Mouse (Mus musculus): ENCODE measurements at regions not wholly inside any gene's neighbourhood (a gene's known extent, or its start where the extent isn't known, plus 50 kb on each side); places are given as distances from the start of the nearest gene placed in this dataset.

- H3K9ac ChIP-seq (ENCODE audit: control insufficient read depth, low read depth, low read length, poor library complexity, severe bottlenecking): no peak overlapping the region
- no peak overlapping the region for H3K27ac ChIP-seq (ENCODE audit: control insufficient read depth, low read depth, low read length)
- H3K4me1 ChIP-seq (ENCODE audit: control insufficient read depth in 1 of 2, insufficient read depth in 2 of 2, low read length in 2 of 2): no peaks in the 10 kb centered on the region
- H3K79me2 ChIP-seq (ENCODE audit: control insufficient read depth, insufficient read depth, low read length, poor library complexity): no peaks in the 10 kb centered on the region
- DNase-seq (ENCODE audit: low read depth, low spot score): no peak
- H3K36me3 ChIP-seq (ENCODE audit: control insufficient read depth in 1 of 2, insufficient read depth in 2 of 2, low read length in 2 of 2): no peaks in the 10 kb centered on the region
- H3K27me3 ChIP-seq (ENCODE audit: control insufficient read depth in 1 of 2, insufficient read depth in 2 of 2, low read length in 2 of 2): no peaks in the 10 kb centered on the region
- TF ChIP-seq TBP (IDR thresholded peaks at IDR 0.05; ENCODE audit: low read depth, low read length): no peak
- TF ChIP-seq POLR2AphosphoS5 (IDR thresholded peaks at IDR 0.05; ENCODE audit: borderline replicate concordance, low read depth, low read length): no peak
- TF ChIP-seq TCF12 (IDR thresholded peaks at IDR 0.05; ENCODE audit: low read depth, low read length): no peak
- no peak for TF ChIP-seq MAX (IDR thresholded peaks at IDR 0.05; ENCODE audit: low read length)
- TF ChIP-seq JUND (IDR thresholded peaks at IDR 0.05; ENCODE audit: low read depth, low read length): no peak
- TF ChIP-seq TAL1 (IDR thresholded peaks at IDR 0.05; ENCODE audit: low read length): no peak
- TF ChIP-seq MYB (IDR thresholded peaks at IDR 0.05; ENCODE audit: low read depth, low read length): no peak
- TF ChIP-seq E2F4 (IDR thresholded peaks at IDR 0.05; ENCODE audit: borderline replicate concordance, low read depth, low read length): no peak
- no peak for TF ChIP-seq RCOR1 (IDR thresholded peaks at IDR 0.05; ENCODE audit: low read depth, low read length)
- no peak for TF ChIP-seq POLR2AphosphoS2 (IDR thresholded peaks at IDR 0.05; ENCODE audit: low read length)
- TF ChIP-seq CTCF (IDR thresholded peaks at IDR 0.05 in 2 of 3, conservative IDR thresholded peaks at IDR 0.05 in 1 of 3; ENCODE audit: control insufficient read depth in 1 of 3, insufficient read depth in 1 of 3, low read depth in 2 of 3, low read length in 3 of 3, poor library complexity in 1 of 3, severe bottlenecking in 1 of 3): no peak
- no peak for TF ChIP-seq MXI1 (IDR thresholded peaks at IDR 0.05; ENCODE audit: low read depth, low read length)
- TF ChIP-seq ZKSCAN1 (IDR thresholded peaks at IDR 0.05; ENCODE audit: low read depth, low read length): no peak
- TF ChIP-seq CHD2 (IDR thresholded peaks at IDR 0.05; ENCODE audit: low read length): no peak
- no peak for TF ChIP-seq EP300 (IDR thresholded peaks at IDR 0.05; ENCODE audit: low read depth in 1 of 2, low read length in 2 of 2)
- no peak for TF ChIP-seq BHLHE40 (IDR thresholded peaks at IDR 0.05; ENCODE audit: borderline replicate concordance, low read depth, low read length)
- TF ChIP-seq RAD21 (IDR thresholded peaks at IDR 0.05; ENCODE audit: low read depth, low read length): no peak
- no peak overlapping the region for H3K4me3 ChIP-seq (ENCODE audit: control insufficient read depth in 1 of 2, insufficient read depth in 1 of 2, low read depth in 2 of 2, low read length in 2 of 2)
- H3K9me3 ChIP-seq (replicated peaks; ENCODE audit: insufficient read depth, low read length): no peaks in the 10 kb centered on the region
Measured at GRCm38 (mm10) chr10:126479743-126480142, 421.4 kb downstream of the Atp23 start.

GRCm38 (mm10) chr10:126473050-126473719 lies 428.0 kb downstream of the Atp23 start:
- Histone ChIP-seq H3K9ac (ENCODE audit: control insufficient read depth, low read depth, low read length, poor library complexity, severe bottlenecking) (no peak overlapping the region), H3K4me1 (ENCODE audit: control insufficient read depth in 1 of 2, insufficient read depth in 2 of 2, low read length in 2 of 2) (no peaks in the 10 kb centered on the region), H3K36me3 (ENCODE audit: control insufficient read depth in 1 of 2, insufficient read depth in 2 of 2, low read length in 2 of 2) (no peaks in the 10 kb centered on the region), H3K79me2 (ENCODE audit: control insufficient read depth, insufficient read depth, low read length, poor library complexity) (no peaks in the 10 kb centered on the region), H3K27ac (ENCODE audit: control insufficient read depth, low read depth, low read length) (no peak overlapping the region), H3K9me3 (replicated peaks; ENCODE audit: insufficient read depth, low read length) (no peaks in the 10 kb centered on the region), H3K27me3 (ENCODE audit: control insufficient read depth in 1 of 2, insufficient read depth in 2 of 2, low read length in 2 of 2) (no peaks in the 10 kb centered on the region), H3K4me3 (ENCODE audit: control insufficient read depth in 1 of 2, insufficient read depth in 1 of 2, low read depth in 2 of 2, low read length in 2 of 2) (no peak overlapping the region)
- no peak for DNase-seq (ENCODE audit: low read depth, low spot score)
- TF ChIP-seq ZC3H11A (IDR thresholded peaks at IDR 0.05; ENCODE audit: low read depth, low read length): no peak
- no peak for TF ChIP-seq GATA1 (IDR thresholded peaks at IDR 0.05; ENCODE audit: low read depth, low read length)
- TF ChIP-seq KAT2A (conservative IDR thresholded peaks at IDR 0.05; ENCODE audit: low read depth, low read length): no peak
- TF ChIP-seq CTCF (IDR thresholded peaks at IDR 0.05 in 2 of 3, conservative IDR thresholded peaks at IDR 0.05 in 1 of 3; ENCODE audit: control insufficient read depth in 1 of 3, insufficient read depth in 1 of 3, low read depth in 2 of 3, low read length in 3 of 3, poor library complexity in 1 of 3, severe bottlenecking in 1 of 3): no peak
- no peak for TF ChIP-seq BHLHE40 (IDR thresholded peaks at IDR 0.05; ENCODE audit: borderline replicate concordance, low read depth, low read length)
- no peak for TF ChIP-seq NELFE (IDR thresholded peaks at IDR 0.05; ENCODE audit: low read depth, low read length)
- TF ChIP-seq MYC (IDR thresholded peaks at IDR 0.05; ENCODE audit: low read depth, low read length): no peak
- no peak for TF ChIP-seq JUND (IDR thresholded peaks at IDR 0.05; ENCODE audit: low read depth, low read length)
- TF ChIP-seq POLR2AphosphoS5 (IDR thresholded peaks at IDR 0.05; ENCODE audit: borderline replicate concordance, low read depth, low read length): no peak
- TF ChIP-seq MAX (IDR thresholded peaks at IDR 0.05; ENCODE audit: low read length): no peak
- TF ChIP-seq SIN3A (IDR thresholded peaks at IDR 0.05; ENCODE audit: low read length): no peak
- no peak for TF ChIP-seq ZNF384 (IDR thresholded peaks at IDR 0.05; ENCODE audit: low read depth, low read length)
- no peak for TF ChIP-seq POLR2AphosphoS2 (IDR thresholded peaks at IDR 0.05; ENCODE audit: low read length)
- TF ChIP-seq MEF2A (IDR thresholded peaks at IDR 0.05; ENCODE audit: extremely low read depth, insufficient replicate concordance, low read depth, low read length, poor library complexity, severe bottlenecking): no peak
- no peak for TF ChIP-seq POLR2A (IDR thresholded peaks at IDR 0.05; ENCODE audit: control insufficient read depth in 1 of 2, insufficient read depth in 1 of 2, low read depth in 1 of 2, low read length in 2 of 2, poor library complexity in 1 of 2)

Data from MEL (cell line).